Mouse (Mus musculus) right cerebral cortex, postnatal 36 days (tissue): ENCODE results near the gene Rufy4.

Experiments used
- DNase-seq, 2 experiments: peaks; one replicate each; pipeline ENCODE4 v3.0.0; 2022; ENCODE audit warnings: low spot score in 2 of 2, mixed read lengths in 1 of 2

Rufy4 gene

DNA sequence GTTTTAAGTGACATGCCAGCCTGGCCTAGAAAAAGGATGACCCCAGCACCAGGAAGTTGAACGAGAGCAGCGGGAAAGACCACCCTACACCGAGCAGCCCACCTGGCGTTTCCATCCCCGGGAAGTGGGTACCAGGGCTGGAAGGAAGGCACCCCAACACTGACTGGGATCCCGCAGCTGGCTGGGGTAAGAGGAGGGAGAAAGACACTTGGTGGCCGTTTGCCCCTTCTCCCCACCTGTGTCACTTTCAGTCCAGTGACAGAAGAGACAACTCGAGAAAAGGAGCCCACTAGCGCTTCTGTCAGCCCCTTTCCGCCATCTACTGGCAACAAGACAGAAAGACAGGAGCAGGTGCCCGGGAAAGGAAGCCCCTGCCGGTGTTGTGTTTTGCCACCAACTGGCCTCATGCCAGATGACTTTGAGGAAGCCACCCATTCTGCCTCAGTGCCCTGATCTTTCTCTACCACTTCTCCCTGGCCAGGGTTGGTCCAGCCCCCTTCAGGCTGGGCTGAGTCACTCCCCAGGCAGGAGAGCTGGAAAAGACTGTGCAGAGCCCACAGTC, at the start of gene Rufy4:
TSS of gene Rufy4 (plus strand) at position 551 of the 562 bp plus-strand sequence.
- DNase-seq: peak; percentile 30 to 32

DNA sequence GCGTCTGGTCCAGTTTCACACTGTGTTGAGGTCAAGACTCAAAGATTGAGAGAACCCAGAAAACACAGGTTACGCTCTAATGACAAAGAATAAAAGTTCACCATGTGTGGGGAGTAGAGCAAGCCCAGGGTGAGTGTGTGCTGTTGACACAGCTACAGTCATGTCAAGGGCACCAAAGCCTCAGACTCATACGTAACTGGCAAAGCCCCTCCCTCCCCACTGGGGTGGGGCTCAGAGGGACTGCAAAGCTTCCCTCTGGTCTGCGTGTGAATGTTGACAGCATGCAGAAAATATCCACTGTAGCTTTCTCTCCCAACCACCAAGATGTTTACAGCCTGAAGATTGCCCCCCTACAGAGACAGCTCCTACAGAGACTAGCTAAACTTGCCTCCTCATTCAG, 49.1 kb upstream of the Rufy4 start:
- DNase-seq: no peak

DNA sequence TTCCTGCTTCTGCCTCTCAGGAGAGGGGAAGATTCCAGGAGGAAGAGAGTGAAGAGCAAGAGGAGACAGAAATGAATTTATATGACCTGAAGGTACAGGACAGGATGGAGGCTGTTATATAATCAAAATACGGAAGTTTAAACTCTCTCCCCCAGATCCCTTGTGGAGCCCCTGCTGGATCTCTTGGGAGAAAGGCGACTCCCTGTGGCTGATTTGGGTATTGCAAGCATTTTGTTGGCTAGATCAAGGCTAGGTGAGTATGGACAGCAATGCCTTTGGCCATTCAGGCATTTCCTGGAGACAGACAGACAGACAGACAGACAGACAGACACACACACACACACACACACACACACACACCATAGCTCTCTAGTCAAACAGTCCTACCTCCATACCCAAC, 48.0 kb upstream of the Rufy4 start:
- DNase-seq: peak; percentile 22 to 36

DNA sequence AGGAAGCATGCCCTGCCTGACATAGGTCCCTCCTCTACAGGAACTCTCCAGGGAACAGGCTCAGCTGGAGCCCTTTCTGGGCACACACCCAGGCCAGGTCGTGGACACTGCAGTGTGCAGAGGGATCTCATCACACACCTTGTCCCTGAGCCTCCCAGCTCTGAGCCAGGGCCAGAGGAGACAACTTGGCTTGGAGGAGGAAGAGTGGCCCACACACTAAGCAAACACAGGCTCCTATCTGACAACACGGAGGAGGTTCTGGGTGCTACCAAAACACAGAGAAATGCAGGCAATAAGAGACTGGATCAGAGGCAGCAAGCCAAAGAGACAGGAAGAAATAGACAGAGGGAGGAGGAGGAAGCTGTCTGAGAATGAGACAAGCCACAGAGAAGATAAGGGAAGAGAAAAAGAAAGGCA, 43.8 kb upstream of the Rufy4 start:
- peak in 1 of 2 experiments; percentile 17 for DNase-seq

DNA sequence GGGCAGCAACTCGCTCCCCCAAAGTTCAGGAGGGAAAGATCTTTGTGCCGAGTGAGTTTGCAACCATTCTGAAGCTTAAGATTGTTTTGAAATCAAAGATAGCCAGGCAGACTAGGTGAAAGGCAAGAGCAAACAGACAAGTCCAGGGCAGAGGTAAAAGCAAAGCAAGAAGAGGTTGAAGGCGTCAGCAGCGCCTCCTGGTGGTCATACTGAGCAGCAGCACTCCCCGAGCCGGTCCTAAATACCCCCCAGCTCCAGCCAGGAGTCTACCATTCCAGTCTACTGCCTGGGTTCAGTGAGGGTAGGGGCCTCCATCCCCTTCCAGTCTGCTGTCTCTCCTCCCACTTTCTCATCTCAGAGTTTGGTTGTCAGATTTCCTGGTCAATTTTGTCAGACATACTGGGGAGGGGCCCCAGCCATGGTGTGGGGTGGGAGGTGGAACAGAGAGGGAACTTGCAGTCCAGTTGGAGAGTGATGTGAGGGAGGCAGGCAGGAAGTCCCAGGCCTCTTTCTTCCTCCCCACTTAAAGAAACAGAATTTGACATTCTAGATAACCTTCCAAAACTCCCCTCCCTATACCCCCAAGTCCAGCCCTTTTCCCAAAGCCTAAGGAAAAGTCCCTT, 42.4 kb upstream of the Rufy4 start:
- no peak for DNase-seq

DNA sequence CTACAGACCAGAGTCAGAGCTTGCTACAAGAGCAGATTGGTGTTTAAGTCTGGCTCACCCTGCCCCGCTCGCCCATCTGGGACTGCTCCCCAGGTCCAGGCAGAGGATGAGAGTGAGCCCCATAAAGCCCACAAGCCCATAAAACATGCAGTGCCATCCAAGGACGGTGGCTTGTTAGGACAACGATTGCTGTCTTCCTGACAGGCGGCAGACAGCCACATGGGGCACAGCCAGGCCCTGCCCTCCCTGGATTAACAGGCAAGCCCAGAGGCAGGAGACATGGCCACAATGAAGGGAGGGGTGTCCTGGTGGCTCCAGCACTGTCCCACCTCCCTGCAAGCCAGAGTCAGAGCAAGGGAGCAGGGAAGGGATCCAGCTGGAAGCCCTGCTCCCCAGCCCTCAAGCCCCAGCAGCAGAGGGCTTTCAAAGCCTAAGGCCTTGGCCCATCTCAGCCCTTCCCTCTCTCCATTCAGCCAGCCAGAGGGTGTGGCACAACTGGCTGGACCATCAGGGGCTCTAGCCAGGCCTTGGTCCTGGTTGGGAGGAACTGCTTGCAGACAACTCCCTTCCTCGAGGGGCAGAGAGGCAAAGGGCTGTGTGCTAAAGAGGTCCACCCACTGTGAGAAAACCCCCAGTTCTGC, 41.2 kb upstream of the Rufy4 start:
- DNase-seq: no peak

DNA sequence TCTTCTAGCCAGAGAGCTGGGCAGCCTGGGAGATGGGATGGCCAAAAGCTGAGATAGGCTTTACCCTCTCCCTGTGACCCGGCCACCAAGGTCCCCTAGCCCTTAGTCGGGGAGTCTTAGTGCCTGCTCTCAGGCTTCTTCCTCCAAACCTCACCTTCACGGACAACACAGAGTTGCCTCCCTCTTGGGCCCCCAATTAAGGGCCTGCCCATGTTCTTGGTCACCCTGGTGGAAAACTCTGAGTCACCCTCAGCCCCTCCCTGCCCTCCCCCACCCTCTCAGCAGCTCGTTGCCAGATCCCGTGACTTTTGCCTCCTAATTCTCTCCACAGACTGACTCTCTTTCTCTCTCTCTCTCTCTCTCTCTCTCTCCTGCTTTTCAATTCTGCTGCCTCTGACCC, 40.6 kb upstream of the Rufy4 start:
- no peak for DNase-seq

DNA sequence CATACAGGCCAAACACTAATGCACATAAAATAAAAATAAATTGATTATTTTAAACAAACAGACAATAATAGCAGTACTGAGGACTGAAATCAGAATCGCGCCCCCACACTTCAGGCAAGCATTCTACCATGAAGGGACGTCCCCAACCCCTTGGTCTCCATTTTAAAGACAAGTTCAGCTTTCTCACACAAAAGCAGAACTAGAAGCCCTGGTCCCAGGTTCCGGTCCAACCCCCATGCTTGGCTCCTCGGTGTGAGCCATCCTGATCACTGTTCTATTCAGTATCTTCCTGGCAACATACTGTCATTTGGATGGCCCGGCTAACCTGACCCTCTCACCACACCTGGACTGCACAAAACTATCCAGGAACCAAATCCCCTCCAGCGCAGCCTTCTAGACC, 39.8 kb upstream of the Rufy4 start:
- no peak for DNase-seq

DNA sequence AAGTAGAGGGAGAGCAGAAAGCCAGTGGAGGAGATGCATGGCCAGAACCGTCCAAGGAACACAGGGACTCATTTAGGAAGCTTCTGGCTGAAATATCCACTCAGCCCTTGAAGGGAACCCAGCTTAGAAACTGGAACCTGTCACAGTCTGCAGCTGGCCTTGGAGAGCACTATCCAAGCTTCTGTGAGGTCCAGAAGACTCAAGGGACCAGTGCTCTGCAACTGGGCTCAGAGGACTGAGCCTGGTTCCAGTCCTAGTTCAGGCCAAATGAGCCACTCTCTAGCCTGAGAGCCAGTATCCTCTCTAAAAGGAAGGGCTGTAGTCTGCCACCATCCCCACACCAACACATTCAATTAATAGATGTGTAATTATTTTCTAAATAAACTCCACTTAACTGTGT, 36.8 kb upstream of the Rufy4 start:
- DNase-seq: no peak

DNA sequence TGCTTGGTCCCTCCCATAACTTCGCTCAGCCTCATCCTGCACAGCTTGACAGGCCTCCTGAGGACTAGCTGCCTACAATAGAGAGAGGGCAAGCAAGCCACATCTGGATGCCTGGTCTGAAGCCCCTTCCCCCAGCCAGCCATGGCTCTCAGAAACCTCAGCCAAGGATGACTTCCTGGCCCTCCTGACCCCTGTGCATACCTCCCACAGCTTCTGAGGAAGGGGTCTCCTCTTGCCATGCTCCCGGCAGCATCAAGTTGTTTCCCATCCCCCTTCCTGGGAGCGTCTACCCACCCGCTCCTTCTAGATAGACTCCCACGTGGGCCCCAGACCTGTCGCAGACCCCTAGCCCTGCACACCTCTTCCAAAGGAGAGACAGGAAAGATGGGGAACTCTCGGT, 35.0 kb upstream of the Rufy4 start:
- no peak for DNase-seq

DNA sequence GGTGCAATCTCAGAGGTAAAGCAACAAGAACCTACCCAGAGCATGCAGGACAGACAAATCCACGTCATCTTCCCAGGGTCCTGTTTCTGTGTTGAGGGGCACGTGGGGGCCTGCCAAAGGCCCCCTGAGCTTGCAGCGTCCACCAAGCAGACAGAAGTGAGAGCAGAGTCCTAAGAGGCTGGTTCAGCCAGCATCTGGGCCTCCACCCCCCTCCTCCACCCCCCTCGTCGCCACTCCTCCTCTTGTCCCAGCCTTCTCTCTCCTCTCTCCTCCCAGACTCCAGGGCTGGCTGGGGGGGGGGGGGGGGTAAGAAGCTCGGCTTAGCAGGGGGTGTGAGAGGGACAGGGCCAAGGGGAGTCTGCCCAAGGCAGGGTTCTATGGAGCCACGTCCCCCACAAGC, 34.2 kb upstream of the Rufy4 start:
- no peak for DNase-seq

DNA sequence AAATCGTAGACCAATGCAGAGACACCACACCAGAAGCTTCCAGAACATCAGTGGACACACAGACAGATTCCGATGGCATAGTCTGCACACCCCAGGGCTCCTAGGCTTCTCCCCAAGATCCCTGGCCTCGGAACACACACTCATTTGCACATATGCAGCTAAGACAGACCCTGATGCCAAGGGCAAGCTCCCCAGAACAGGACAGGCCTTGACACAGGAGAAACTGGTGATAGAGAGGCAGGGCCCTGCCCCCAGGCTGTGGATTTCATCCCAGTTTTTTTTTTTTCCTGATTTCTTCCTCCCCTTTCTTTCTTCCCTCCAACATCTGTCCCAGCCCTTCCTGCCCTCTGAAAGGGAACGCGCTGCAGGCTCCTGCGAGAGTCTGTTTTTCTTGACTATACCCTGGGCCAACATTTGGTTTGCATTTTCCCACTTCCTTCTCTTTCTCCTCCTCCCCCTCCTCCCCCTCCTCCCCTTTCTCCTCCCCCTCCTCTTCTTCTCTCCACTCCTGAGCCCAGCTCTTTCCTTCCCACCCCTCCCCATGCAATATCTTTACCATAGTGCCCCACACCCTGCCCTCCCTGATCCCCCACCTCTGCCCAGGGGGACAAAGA, 33.6 kb upstream of the Rufy4 start:
- DNase-seq: no peak

DNA sequence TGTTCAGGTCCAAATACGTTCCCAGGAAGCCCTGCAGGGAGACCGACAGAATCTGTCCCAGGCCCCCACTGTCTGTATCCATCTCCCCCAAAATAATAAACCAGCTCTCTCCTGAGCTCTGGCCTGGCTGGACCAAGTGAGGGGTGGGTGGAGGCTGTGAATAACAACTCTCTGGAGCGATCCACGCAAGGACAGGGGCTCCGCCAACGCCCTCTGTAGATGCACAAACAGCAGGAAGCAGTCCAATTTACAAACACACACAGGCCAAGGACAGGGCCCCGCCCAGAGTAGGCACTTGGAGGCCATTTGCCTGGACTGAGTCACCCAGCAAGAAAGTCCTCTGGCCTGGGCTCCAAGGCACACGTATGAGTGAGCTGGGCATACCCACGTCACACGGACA, 33.1 kb upstream of the Rufy4 start:
- no peak for DNase-seq

DNA sequence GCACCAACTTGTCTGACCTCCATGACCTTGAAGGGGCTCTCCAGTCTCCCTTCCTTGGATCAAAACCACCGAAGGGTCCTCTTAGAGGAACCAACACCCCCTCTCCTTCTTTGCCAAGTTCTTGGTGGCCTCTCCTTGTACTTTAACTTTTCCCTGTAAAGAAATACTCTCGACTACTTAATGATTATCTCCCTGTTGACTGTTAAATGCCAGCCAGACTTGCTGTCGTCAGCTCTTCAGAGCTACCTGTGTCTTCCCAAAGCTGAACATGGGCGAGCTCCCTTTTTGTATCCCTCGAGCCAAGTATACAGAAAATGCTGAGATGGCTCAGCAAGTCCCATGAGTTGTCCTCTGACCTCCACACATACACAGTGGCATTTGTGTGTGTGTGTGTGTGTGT, 31.9 kb upstream of the Rufy4 start:
- no peak for DNase-seq

DNA sequence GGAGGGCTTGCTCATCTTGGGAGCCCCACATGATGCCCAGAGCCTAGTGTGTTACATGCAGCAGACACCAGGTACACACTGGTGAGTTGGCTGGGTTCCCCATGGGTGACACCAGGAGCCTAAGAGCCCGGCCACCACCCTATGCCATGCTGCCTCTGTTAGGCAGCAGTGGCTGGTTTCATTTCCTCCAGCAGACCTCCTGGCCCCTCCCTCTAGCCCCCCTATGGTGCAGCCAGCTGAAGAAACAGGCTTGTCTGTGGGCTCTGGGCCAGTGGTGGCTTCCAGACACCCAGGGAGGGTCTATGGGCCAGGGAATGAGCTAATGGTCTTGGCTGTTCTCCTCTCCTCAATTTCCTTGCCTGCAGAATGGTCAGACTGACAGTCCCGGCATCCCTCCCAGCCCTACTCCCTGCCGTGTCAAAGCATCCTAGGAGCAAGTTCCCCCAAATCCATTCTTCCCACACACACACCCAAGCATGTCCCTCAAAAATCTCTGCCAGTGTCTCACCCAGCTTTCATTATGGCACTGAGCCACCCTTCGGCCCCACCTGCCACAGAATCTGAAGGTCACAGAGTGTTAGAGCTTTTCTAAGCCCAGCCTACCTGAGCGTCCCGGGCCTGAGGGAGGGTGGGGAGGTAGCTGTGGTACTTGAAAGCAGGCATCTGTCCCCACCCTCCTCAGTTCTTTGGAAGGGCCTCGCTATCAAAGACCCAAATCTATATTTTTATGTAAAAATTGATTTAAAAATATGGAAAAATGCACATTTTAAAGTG, 30.7 kb upstream of the Rufy4 start:
- no peak for DNase-seq

DNA sequence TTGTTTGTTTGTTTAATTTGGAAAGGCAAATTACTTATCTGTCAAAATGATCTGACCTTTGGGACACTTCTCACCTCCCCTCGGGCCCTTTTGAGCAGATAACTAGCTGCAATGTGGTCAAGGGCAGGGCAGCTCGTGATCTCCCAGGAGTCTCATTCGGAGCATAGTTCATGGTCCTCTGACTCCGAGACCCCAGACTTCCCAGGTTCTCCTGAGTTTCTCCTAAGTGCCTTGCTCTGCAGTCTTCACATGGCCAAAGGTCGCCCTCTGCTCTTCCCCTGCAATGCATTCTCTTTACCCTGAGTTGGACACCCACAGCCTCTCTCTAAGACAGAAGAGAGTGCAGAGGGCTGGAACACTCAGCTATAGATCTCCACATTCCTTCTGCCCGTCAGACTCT, 30.0 kb upstream of the Rufy4 start:
- no peak for DNase-seq

DNA sequence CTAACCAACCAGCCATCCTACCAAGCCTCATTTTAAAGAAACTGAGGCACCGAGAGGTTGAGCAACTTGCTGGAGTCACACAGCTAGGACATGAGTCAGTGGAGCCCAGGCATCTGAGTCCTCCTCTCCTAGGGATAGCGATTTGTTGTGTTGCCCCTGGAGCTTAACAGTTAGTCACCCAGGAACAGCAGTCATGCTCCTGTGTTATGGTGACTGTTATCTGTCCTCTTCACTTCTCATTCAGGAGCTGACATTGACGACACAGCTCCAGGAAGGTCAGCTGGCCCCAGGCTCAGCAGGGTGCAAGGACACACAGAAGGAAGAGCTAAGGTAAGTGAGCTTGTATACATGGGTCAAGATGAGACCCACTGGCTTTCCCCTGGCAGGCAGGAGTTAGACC, 29.6 kb upstream of the Rufy4 start:
- no peak for DNase-seq

DNA sequence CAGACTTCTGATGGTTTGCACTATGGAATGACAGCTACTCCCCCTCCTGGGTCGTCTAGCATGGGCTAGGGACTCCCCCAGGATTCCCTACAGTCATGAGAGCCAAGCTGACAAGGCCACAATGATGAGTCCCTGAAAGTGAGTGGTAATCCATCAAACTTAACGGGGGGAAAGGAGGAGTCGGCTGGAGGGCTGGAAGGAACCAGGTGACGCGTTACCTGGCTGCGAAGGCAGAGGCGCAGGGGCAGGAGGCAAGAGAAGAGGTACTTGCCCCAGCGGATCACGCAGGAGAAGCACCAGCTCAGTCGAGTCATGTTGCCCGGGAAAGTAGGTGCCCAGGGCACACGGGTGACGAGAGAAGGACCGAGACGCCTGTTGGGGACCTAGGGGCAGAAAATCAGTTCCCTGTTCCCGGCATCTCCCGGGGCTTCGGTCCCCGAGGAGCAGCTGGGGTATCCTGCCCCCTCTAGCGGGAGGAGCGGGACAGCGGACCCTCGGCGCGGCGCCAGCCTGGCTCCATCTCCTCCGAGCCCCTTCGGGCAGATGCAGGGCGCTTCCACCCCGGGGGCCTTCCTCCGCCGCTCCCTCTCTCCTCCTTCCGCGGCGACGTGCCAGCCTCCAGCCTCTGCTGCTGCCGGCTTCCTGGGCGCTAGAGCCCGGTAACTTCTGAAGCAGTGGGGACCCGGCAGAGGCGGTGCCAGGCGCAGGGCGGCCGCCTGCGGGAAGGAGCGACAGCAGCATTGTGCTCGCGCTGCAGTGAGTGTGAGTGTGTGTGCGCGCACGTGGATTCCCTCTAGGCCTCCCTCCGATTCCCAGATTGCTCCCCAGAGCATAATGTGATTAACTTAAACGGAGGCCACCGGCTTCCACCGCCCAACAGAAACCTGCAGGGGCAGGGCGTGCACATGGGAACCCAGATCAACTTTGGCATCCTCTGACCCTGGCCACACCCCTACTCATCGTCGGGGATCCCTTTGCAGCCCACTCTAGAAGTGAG, 27.0 kb upstream of the Rufy4 start:
- DNase-seq: no peak

DNA sequence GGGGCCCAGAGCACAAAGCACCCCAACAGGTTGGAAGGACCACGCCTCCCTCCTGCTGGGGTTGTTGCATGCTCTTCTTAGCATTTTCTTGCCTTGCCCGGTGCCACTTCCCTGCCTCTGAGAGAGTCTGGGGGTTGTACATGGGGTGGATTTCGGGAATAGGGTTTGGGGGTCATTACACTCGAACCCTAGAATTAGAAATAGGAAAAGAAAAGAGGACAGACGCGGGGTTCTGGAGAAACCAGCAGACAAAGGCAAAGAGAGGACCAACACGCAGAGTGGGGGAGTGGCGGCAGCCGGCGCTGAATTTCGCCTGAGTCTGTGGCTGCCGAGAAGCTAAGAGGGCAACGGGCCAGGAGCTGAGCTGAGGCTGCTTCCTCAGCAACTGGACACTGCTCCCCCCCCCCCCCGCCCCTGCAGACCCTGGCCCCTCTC, 26.3 kb upstream of the Rufy4 start:
- no peak for DNase-seq

DNA sequence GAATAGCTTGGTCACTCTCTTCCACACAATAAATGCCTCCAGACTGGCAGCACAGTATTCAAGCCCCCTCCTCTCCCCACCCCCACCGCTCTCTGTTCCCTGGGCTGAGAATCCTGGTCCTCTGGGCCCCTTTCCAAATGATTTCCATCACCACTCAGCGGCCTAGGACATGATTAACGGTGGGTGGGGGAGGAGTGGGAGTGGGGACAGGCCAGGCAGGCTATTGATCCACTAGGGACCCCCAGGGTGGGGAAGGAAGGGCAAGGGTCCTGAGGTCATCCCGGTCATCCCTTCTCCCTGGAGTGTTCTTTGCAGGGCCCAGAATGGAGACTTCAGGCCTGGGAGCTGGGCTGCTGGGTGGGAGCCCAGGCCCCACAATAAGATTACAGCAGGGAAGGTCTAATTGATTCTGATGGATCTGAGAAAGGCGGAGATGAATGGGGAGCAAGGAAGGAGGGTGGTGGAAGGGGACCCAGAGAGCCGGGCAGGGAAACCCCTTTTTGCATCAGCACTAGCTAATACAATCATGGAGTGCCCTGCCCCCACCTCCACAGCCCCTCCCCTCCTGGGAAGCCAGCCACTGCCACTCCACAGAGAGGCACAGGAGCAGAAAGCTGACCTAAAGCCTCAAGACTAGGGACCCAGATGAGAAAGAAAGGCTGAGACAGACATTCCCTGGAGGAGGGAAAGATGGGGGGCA, 21.5 kb upstream of the Rufy4 start:
- no peak for DNase-seq
